Mouse (Mus musculus) yolk sac, embryonic 10.5 days (tissue): ENCODE measurements around the gene Pctp.

Experiments
- DNase-seq: peaks from one replicate; pipeline ENCODE4 v3.0.0-alpha.2; 2017; ENCODE audit warnings: low spot score

Gene Pctp

GRCm38 (mm10) chr11:90007791-90008531 lies 5.3 kb upstream of the Pctp start:
- no peak for DNase-seq

- DNase-seq: no peak
These were observed 3.4 kb upstream of the Pctp start for GRCm38 (mm10) chr11:90006111-90006510.

GRCm38 (mm10) chr11:90003386-90003785 lies 692 bp upstream of the Pctp start:
- no peak for DNase-seq

GRCm38 (mm10) chr11:90002987-90003348 lies 274 bp upstream of the Pctp start:
- DNase-seq: no peak

GRCm38 (mm10) chr11:90001396-90002230 lies 1.1 kb downstream of the Pctp start:
- no peak for DNase-seq

GRCm38 (mm10) chr11:90000666-90001065 lies 2.0 kb downstream of the Pctp start:
- no peak for DNase-seq

GRCm38 (mm10) chr11:89998996-89999770 lies 3.5 kb downstream of the Pctp start:
- no peak for DNase-seq

GRCm38 (mm10) chr11:89996856-89997255 lies 5.8 kb downstream of the Pctp start:
- peak; percentile 42 for DNase-seq

GRCm38 (mm10) chr11:89996406-89996805 lies 6.3 kb downstream of the Pctp start:
- DNase-seq: no peak

GRCm38 (mm10) chr11:89995596-89995995 lies 7.1 kb downstream of the Pctp start:
- no peak for DNase-seq

- DNase-seq: no peak
These were observed 8.0 kb downstream of the Pctp start for GRCm38 (mm10) chr11:89994706-89995105.

GRCm38 (mm10) chr11:89991661-89992060 lies 11.0 kb downstream of the Pctp start:
- DNase-seq: no peak

GRCm38 (mm10) chr11:89988936-89989589 lies 13.6 kb downstream of the Pctp start:
- peak; percentile 72 for DNase-seq

- DNase-seq: no peak
These were observed 16.2 kb downstream of the Pctp start for GRCm38 (mm10) chr11:89986516-89986915.

GRCm38 (mm10) chr11:89985200-89986187 lies 17.2 kb downstream of the Pctp start:
- DNase-seq: no peak

- DNase-seq: no peak
These were observed 18.3 kb downstream of the Pctp start for GRCm38 (mm10) chr11:89984436-89984835.

GRCm38 (mm10) chr11:89982918-89983317 lies 19.8 kb downstream of the Pctp start:
- DNase-seq: no peak

GRCm38 (mm10) chr11:89980106-89980505 lies 22.6 kb downstream of the Pctp start:
- no peak for DNase-seq

GRCm38 (mm10) chr11:89978914-89979818 lies 23.5 kb downstream of the Pctp start:
- no peak for DNase-seq

- DNase-seq: no peak
These were observed 24.3 kb downstream of the Pctp start for GRCm38 (mm10) chr11:89978353-89978831.
